ENCODE assay signal across 34 mouse cellular contexts in genomic region chr12:82978275-82978674, GRCm38 (mm10).
"Had no signal": no experiment of that assay in that cellular context is flagged by ENCODE, and none has a peak within 500 bp of the region (broad histone marks: within the 10 kb centered on the region; RNA-seq: fewer than 3 reads in every experiment).

No protein-coding gene starts in this region.

- H3K4me2 ChIP-seq: heart, embryonic 11.5 days; heart, embryonic 12.5 days; heart, embryonic 13.5 days; heart, embryonic 15.5 days; hindbrain, embryonic 12.5 days; hindbrain, embryonic 13.5 days; hindbrain, embryonic 14.5 days; hindbrain, embryonic 15.5 days; intestine, embryonic 15.5 days; kidney, embryonic 15.5 days had no signal

- H3K9me3 ChIP-seq: heart, embryonic 12.5 days; heart, embryonic 13.5 days; heart, embryonic 15.5 days; hindbrain, embryonic 10.5 days; hindbrain, embryonic 12.5 days; hindbrain, embryonic 13.5 days; hindbrain, embryonic 15.5 days; intestine, embryonic 15.5 days had no signal

- H3K36me3 ChIP-seq: heart, embryonic 12.5 days; heart, embryonic 13.5 days; heart, embryonic 15.5 days; hindbrain, embryonic 10.5 days; hindbrain, embryonic 12.5 days; hindbrain, embryonic 13.5 days; hindbrain, embryonic 15.5 days; intestine, embryonic 15.5 days; kidney, embryonic 15.5 days had no signal

- ATAC-seq: hindbrain, embryonic 16.5 days; hindbrain, postnatal 0 days; inflammation-experienced regulatory T-cells, adult 6 months; intestine, embryonic 15.5 days; intestine, embryonic 16.5 days; intestine, postnatal 0 days had no signal

- H3K4me1 ChIP-seq: hindbrain, embryonic 10.5 days; hindbrain, embryonic 12.5 days; hindbrain, embryonic 13.5 days; hindbrain, embryonic 15.5 days; intestine, embryonic 15.5 days; kidney, embryonic 15.5 days had no signal

- H3K4me3 ChIP-seq: heart, embryonic 12.5 days; heart, embryonic 13.5 days; heart, embryonic 15.5 days; hindbrain, embryonic 10.5 days; hindbrain, embryonic 12.5 days; hindbrain, embryonic 13.5 days; hindbrain, embryonic 15.5 days; intestine, embryonic 15.5 days; kidney, embryonic 15.5 days; layer of hippocampus, adult 2 months had no signal

- H3K9ac ChIP-seq: heart, embryonic 12.5 days; heart, embryonic 13.5 days; heart, embryonic 15.5 days; hindbrain, embryonic 12.5 days; hindbrain, embryonic 13.5 days; hindbrain, embryonic 14.5 days; hindbrain, embryonic 15.5 days; intestine, embryonic 15.5 days; kidney, embryonic 15.5 days had no signal

- H3K27ac ChIP-seq: heart, embryonic 13.5 days; heart, embryonic 15.5 days; hindbrain, embryonic 10.5 days; hindbrain, embryonic 12.5 days; hindbrain, embryonic 13.5 days; hindbrain, embryonic 14.5 days; hindbrain, embryonic 15.5 days; hindbrain, postnatal 0 days; intestine, embryonic 15.5 days; kidney, embryonic 15.5 days; kidney, postnatal 0 days; layer of hippocampus, adult 2 months had no signal

- DNase-seq: heart, postnatal 10 days; heart, postnatal 14 days; heart, postnatal 36 days; heart, postnatal 4 days; kidney, adult 11 months; kidney, adult 18-20 months; kidney, adult 2 months; kidney, adult 8-10 months; kidney, adult 9 months; kidney, postnatal 10 days; kidney, postnatal 14 days; kidney, postnatal 25 days; kidney, postnatal 36 days; kidney, postnatal 4 days; layer of hippocampus, adult 9-11 months; layer of hippocampus, postnatal 36 days had no signal

- H3K27me3 ChIP-seq: heart, embryonic 12.5 days; heart, embryonic 13.5 days; heart, embryonic 15.5 days; hindbrain, embryonic 12.5 days; hindbrain, embryonic 13.5 days; hindbrain, embryonic 15.5 days; intestine, embryonic 15.5 days; kidney, embryonic 15.5 days had no signal
